Mouse (Mus musculus) bone marrow macrophage, adult 2 months (primary cell): ENCODE results near the gene Kdm4b.

ENCODE experiments used
- CTCF ChIP-seq: IDR thresholded peaks from 2 replicates; pipeline ENCODE4 v1.5.1; 2012; ENCODE audit warnings: low read depth, mild to moderate bottlenecking, low read length, moderate library complexity
- POLR2A ChIP-seq: IDR thresholded peaks from 2 replicates; pipeline ENCODE4 v1.6.1; 2012; ENCODE audit warnings: mild to moderate bottlenecking, low read depth, low read length, borderline replicate concordance

DNA sequence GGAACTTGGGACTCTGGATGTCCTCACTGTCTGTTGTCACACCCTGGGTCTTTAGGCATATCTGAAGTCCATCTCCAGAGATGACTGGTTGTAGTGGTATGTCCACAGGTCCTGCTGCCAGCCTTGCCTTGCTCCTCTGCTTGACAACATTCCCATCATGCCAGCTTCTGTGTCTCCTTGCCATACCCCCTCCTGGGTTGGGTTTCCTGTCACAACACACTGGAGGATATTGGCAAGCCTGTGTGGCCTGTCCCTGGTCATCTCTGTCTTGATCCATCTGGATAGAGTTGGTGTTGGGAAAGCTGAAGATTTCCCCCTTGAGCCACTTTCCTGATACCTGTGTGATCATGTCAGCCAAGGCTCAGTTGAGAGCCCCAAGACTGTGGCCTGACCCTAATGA is 14.9 kb downstream of the Kdm4b start:
- no peak for TF ChIP-seq CTCF
- no peak for TF ChIP-seq POLR2A
